Mouse (Mus musculus) forebrain, embryonic 15.5 days (tissue): ENCODE data around the gene Maz. TPM values are rescaled to one million over a fixed set of nuclear protein-coding genes. Genes with fewer than 3 reads are reported as not detected.

Experiments
- ATAC-seq: fragments of 200-750 bp; cut with Nextera tagmentation; replicated peaks from 2 replicates; pipeline ENCODE4 v1.8.0; 2017; ENCODE audit warnings: mild to moderate bottlenecking, moderate TSS enrichment, moderate library complexity
- H3K27ac ChIP-seq: fragments of 300-500 bp; sonication (generic); replicated peaks from 2 replicates; pipeline ENCODE4 v1.5.1; 2015; ENCODE audit warnings: mild to moderate bottlenecking, inconsistent platforms
- H3K27me3 ChIP-seq: fragments of 300-500 bp; sonication (generic); 2 replicates; pipeline ENCODE4 v1.6.1; 2015; ENCODE audit warnings: inconsistent platforms
- H3K36me3 ChIP-seq: fragments of 300-500 bp; sonication (generic); 2 replicates; pipeline ENCODE4 v1.6.1; 2015; ENCODE audit warnings: mild to moderate bottlenecking, inconsistent platforms
- H3K4me1 ChIP-seq: fragments of 300-500 bp; sonication (generic); 2 replicates; pipeline ENCODE4 v1.6.1; 2015; ENCODE audit warnings: inconsistent platforms
- H3K4me2 ChIP-seq: fragments of 300-500 bp; sonication (generic); replicated peaks from 2 replicates; pipeline ENCODE4 v1.6.1; 2015; ENCODE audit warnings: mild to moderate bottlenecking, inconsistent platforms
- H3K4me3 ChIP-seq: fragments of 300-500 bp; sonication (generic); 2 replicates; pipeline ENCODE4 v1.5.1; 2015; ENCODE audit warnings: mild to moderate bottlenecking, inconsistent platforms
- H3K9ac ChIP-seq: fragments of 300-500 bp; sonication (generic); replicated peaks from 2 replicates; pipeline ENCODE4 v1.6.1; 2015; ENCODE audit warnings: mild to moderate bottlenecking, inconsistent platforms
- H3K9me3 ChIP-seq: fragments of 300-500 bp; sonication (generic); 2 replicates; pipeline ENCODE4 v1.6.1; 2016; ENCODE audit warnings: inconsistent platforms
- WGBS: fragments of 180-500 bp; shearing (Covaris S2); methylation state at CpG from one replicate; pipeline ENCODE4 v1.1.7; 2015; ENCODE audit warnings: mixed read lengths; 5-methylcytosine and 5-hydroxymethylcytosine counted together
- polyA plus RNA-seq: library from polyadenylated mRNA; unstranded; fragments of >200 nt; fragmentation: Nextera tagmentation; extraction: Ambion mirVana; gene quantifications from 2 replicates; pipeline ENCODE4 v1.2.1, GENCODE M21; 2015

Gene Maz
- polyA plus RNA-seq, 1 experiment from 2014 or later: 79.3 TPM

- Histone ChIP-seq H3K9me3 (no peaks in the 10 kb centered on the region), H3K4me2 (peak overlapping the region; percentile 87), H3K36me3 (peaks cover 35% of the 10 kb centered on the region), H3K4me1 (peaks cover 88% of the 10 kb centered on the region), H3K27me3 (no peaks in the 10 kb centered on the region), H3K27ac (peak overlapping the region; percentile 90), H3K4me3 (peak overlapping the region; percentile 59), H3K9ac (peak overlapping the region; percentile 86)
- no peak for ATAC-seq
- WGBS: 78% methylated on average over 14 of the region's 14 CpGs
Observed at GRCm38 (mm10) chr7:127019306-127019960, 7.4 kb downstream of the Maz start.

- Histone ChIP-seq H3K4me1 (peaks cover 86% of the 10 kb centered on the region), H3K4me3 (0 out of 2 replicates have a peak overlapping the region, but pooled peaks have one; percentile 59), H3K9ac (peak overlapping the region; percentile 25), H3K27ac (peak overlapping the region; percentile 98), H3K9me3 (no peaks in the 10 kb centered on the region), H3K36me3 (peaks cover 32% of the 10 kb centered on the region), H3K27me3 (no peaks in the 10 kb centered on the region), H3K4me2 (0 out of 2 replicates have a peak overlapping the region, but pooled peaks have one; percentile 5)
- WGBS: 85% methylated on average over 15 of the region's 15 CpGs
- no peak for ATAC-seq
Observed at GRCm38 (mm10) chr7:127018416-127019305, 8.2 kb downstream of the Maz start.

GRCm38 (mm10) chr7:127017950-127018345 is 8.9 kb downstream of the Maz start:
- Histone ChIP-seq H3K9me3 (no peaks in the 10 kb centered on the region), H3K9ac (0 out of 2 replicates have a peak overlapping the region, but pooled peaks have one; percentile 25), H3K4me3 (peak overlapping the region; percentile 5; the same call in 1 of the 2 replicates), H3K27ac (peak overlapping the region; percentile 98), H3K4me1 (peaks cover 79% of the 10 kb centered on the region), H3K27me3 (no peaks in the 10 kb centered on the region), H3K36me3 (peaks cover 25% of the 10 kb centered on the region), H3K4me2 (peak overlapping the region; percentile 18)
- WGBS: 51% methylated on average over 6 of the region's 6 CpGs
- no peak for ATAC-seq

- Histone ChIP-seq H3K4me2 (peak within 1 kb of the TSS; percentile 94), H3K9me3 (no peaks in the 10 kb centered on the region), H3K27me3 (no peaks in the 10 kb centered on the region), H3K27ac (peak within 1 kb of the TSS; percentile 98), H3K4me3 (peak within 1 kb of the TSS; percentile 72), H3K4me1 (peaks cover 72% of the 10 kb centered on the region), H3K9ac (peak within 1 kb of the TSS; percentile 84), H3K36me3 (peaks cover 20% of the 10 kb centered on the region)
- ATAC-seq: peak; percentile 81
- under 1% methylated on average over 39 of the region's 39 CpGs for WGBS
Observed at GRCm38 (mm10) chr7:127016971-127017949, 9.6 kb downstream of the Maz start, which contains the start of gene Pagr1a. TSS of gene Pagr1a (minus strand) at chr7:127017352.

- Histone ChIP-seq H3K4me1 (peaks cover 65% of the 10 kb centered on the region), H3K36me3 (peaks cover 17% of the 10 kb centered on the region), H3K4me3 (peak overlapping the region; percentile 72), H3K27ac (peak overlapping the region; percentile 98), H3K9ac (peak overlapping the region; percentile 84), H3K9me3 (no peaks in the 10 kb centered on the region), H3K4me2 (peak overlapping the region; percentile 94), H3K27me3 (no peaks in the 10 kb centered on the region)
- WGBS: 0% methylated on average over 22 of the region's 22 CpGs
- ATAC-seq: peak; percentile 44
Observed at GRCm38 (mm10) chr7:127016486-127016938, 10.3 kb downstream of the Maz start.

- Histone ChIP-seq H3K4me1 (peaks cover 62% of the 10 kb centered on the region), H3K27ac (peak within 1 kb of the TSS; percentile 98), H3K9ac (peak within 1 kb of the TSS; percentile 84), H3K4me2 (peak within 1 kb of the TSS; percentile 94), H3K27me3 (no peaks in the 10 kb centered on the region), H3K9me3 (no peaks in the 10 kb centered on the region), H3K4me3 (peak within 1 kb of the TSS; percentile 72), H3K36me3 (peaks cover 17% of the 10 kb centered on the region)
- ATAC-seq: no peak
Observed at GRCm38 (mm10) chr7:127016481-127016485, 10.6 kb downstream of the Maz start, which contains the start of gene Pagr1b. TSS of gene Pagr1b (minus strand) at chr7:127016484.

- H3K4me3 ChIP-seq: peak overlapping the region; percentile 72
- H3K27me3 ChIP-seq: no peaks in the 10 kb centered on the region
- H3K9ac ChIP-seq: peak overlapping the region; percentile 84
- under 1% methylated on average over 10 of the region's 10 CpGs for whole genome bisulfite sequencing
- no peaks in the 10 kb centered on the region for H3K9me3 ChIP-seq
- peak overlapping the region; percentile 94 for H3K4me2 ChIP-seq
- peaks cover 17% of the 10 kb centered on the region for H3K36me3 ChIP-seq
- ATAC-seq: peak; percentile 1; the same call in 1 of the 2 replicates
- H3K27ac ChIP-seq: peak overlapping the region; percentile 98
- H3K4me1 ChIP-seq: peaks cover 60% of the 10 kb centered on the region
Observed at GRCm38 (mm10) chr7:127016081-127016480, 10.8 kb downstream of the Maz start.

- Histone ChIP-seq H3K4me3 (no peak overlapping the region), H3K4me1 (peaks cover 49% of the 10 kb centered on the region), H3K36me3 (peaks cover 17% of the 10 kb centered on the region), H3K9ac (no peak overlapping the region), H3K27me3 (no peaks in the 10 kb centered on the region), H3K4me2 (no peak overlapping the region), H3K27ac (no peak overlapping the region), H3K9me3 (no peaks in the 10 kb centered on the region)
- no peak for ATAC-seq
- WGBS: 94% methylated on average over 12 of the region's 12 CpGs
Observed at GRCm38 (mm10) chr7:127014993-127015392, 11.8 kb downstream of the Maz start.

GRCm38 (mm10) chr7:127014320-127014719 is 12.5 kb downstream of the Maz start, which contains the start of gene Mvp:
TSS of gene Mvp (minus strand) at chr7:127014621.
- H3K36me3 ChIP-seq: peaks cover 17% of the 10 kb centered on the region
- H3K27me3 ChIP-seq: no peaks in the 10 kb centered on the region
- no peak for ATAC-seq
- no peaks in the 10 kb centered on the region for H3K9me3 ChIP-seq
- H3K27ac ChIP-seq: peak within 1 kb of the TSS; percentile 98; the same call in 1 of the 2 replicates
- H3K9ac ChIP-seq: no peak within 1 kb of the TSS
- H3K4me3 ChIP-seq: peak within 1 kb of the TSS; percentile 6; the same call in 1 of the 2 replicates
- 76% methylated on average over 11 of the region's 11 CpGs for WGBS
- H3K4me1 ChIP-seq: peaks cover 44% of the 10 kb centered on the region
- peak within 1 kb of the TSS; percentile 7; the same call in 1 of the 2 replicates for H3K4me2 ChIP-seq

- WGBS: 90% methylated on average over 6 of the region's 6 CpGs
- no peak overlapping the region for H3K4me2 ChIP-seq
- no peaks in the 10 kb centered on the region for H3K27me3 ChIP-seq
- no peak for ATAC-seq
- H3K4me1 ChIP-seq: peaks cover 44% of the 10 kb centered on the region
- H3K9me3 ChIP-seq: no peaks in the 10 kb centered on the region
- no peak overlapping the region for H3K9ac ChIP-seq
- H3K27ac ChIP-seq: no peak overlapping the region
- H3K4me3 ChIP-seq: no peak overlapping the region
- H3K36me3 ChIP-seq: peaks cover 17% of the 10 kb centered on the region
Observed at GRCm38 (mm10) chr7:127013385-127013784, 13.5 kb downstream of the Maz start.

- no peak for ATAC-seq
- no peak overlapping the region for H3K4me3 ChIP-seq
- peaks cover 43% of the 10 kb centered on the region for H3K4me1 ChIP-seq
- WGBS: 94% methylated on average over 10 of the region's 10 CpGs
- no peaks in the 10 kb centered on the region for H3K27me3 ChIP-seq
- H3K4me2 ChIP-seq: no peak overlapping the region
- peaks cover 17% of the 10 kb centered on the region for H3K36me3 ChIP-seq
- no peak overlapping the region for H3K9ac ChIP-seq
- H3K9me3 ChIP-seq: no peaks in the 10 kb centered on the region
- H3K27ac ChIP-seq: no peak overlapping the region
Observed at GRCm38 (mm10) chr7:127012845-127013244, 14.0 kb downstream of the Maz start.
